Mouse (Mus musculus) C2C12 (cell line): ENCODE measurements around the gene Clec12b. TPM values are rescaled to one million over a fixed set of nuclear protein-coding genes. Genes with fewer than 3 reads are reported as not detected.
"Not testable (repeated sequence)": the region's sequence is repeated elsewhere in the genome, so short reads cannot be mapped to it uniquely, and the experiment has no call there.

ENCODE experiments used
- H3K27me3 ChIP-seq: one replicate; pipeline ENCODE4 v1.6.1; 2011; ENCODE audit not compliant: control insufficient read depth, insufficient read depth, insufficient read length
- H3K36me3 ChIP-seq: one replicate; pipeline ENCODE4 v1.6.1; 2011; ENCODE audit not compliant: control insufficient read depth, insufficient read depth
- H3K4me3 ChIP-seq: one replicate; pipeline ENCODE4 v1.5.1; 2011; ENCODE audit warnings: mild to moderate bottlenecking, control low read depth; ENCODE audit not compliant: poor library complexity, insufficient read depth, severe bottlenecking
- H3K79me2 ChIP-seq: one replicate; pipeline ENCODE4 v1.6.1; 2011; ENCODE audit not compliant: control insufficient read depth, insufficient read depth
- H3K79me3 ChIP-seq: one replicate; pipeline ENCODE4 v1.6.1; 2011; ENCODE audit warnings: low read depth, control low read depth
- H3ac ChIP-seq: one replicate; pipeline ENCODE3; 2011; ENCODE audit warnings: low read depth; ENCODE audit not compliant: control insufficient read depth, insufficient read length
- CEBPB ChIP-seq: IDR thresholded peaks from one replicate; pipeline ENCODE4 v1.6.1; 2011; ENCODE audit warnings: low read depth, mild to moderate bottlenecking, control low read depth, moderate library complexity
- CTCF ChIP-seq: IDR thresholded peaks from one replicate; pipeline ENCODE4 v1.5.1; 2011; ENCODE audit not compliant: control insufficient read depth, insufficient read depth, insufficient read length
- FOSL1 ChIP-seq: IDR thresholded peaks from one replicate; pipeline ENCODE4 v1.8.0; 2011; ENCODE audit warnings: mild to moderate bottlenecking, low read length; ENCODE audit not compliant: poor library complexity, insufficient read depth, severe bottlenecking
- MAX ChIP-seq: IDR thresholded peaks from one replicate; pipeline ENCODE4 v1.6.1; 2011; ENCODE audit warnings: mild to moderate bottlenecking, control low read depth
- MYOD1 ChIP-seq: IDR thresholded peaks from one replicate; pipeline ENCODE4 v1.6.1; 2011; ENCODE audit warnings: low read depth; ENCODE audit not compliant: control insufficient read depth, insufficient read length
- MYOG ChIP-seq: IDR thresholded peaks from one replicate; pipeline ENCODE4 v1.6.1; 2011; ENCODE audit not compliant: control insufficient read depth, insufficient read length; ENCODE audit errors: extremely low read depth
- USF1 ChIP-seq: IDR thresholded peaks from one replicate; pipeline ENCODE4 v1.6.1; 2011; ENCODE audit warnings: low read depth, mild to moderate bottlenecking, control low read depth, moderate library complexity
- polyA plus RNA-seq: library from polyadenylated mRNA; unstranded; fragments of >200 nt; fragmentation: generic; extraction: Trizol; gene quantifications from one replicate; pipeline ENCODE4 v1.2.1, GENCODE M21; 2012; ENCODE audit warnings: missing spikeins

Gene Clec12b
- polyA plus RNA-seq, 1 experiment = not detected

DNA sequence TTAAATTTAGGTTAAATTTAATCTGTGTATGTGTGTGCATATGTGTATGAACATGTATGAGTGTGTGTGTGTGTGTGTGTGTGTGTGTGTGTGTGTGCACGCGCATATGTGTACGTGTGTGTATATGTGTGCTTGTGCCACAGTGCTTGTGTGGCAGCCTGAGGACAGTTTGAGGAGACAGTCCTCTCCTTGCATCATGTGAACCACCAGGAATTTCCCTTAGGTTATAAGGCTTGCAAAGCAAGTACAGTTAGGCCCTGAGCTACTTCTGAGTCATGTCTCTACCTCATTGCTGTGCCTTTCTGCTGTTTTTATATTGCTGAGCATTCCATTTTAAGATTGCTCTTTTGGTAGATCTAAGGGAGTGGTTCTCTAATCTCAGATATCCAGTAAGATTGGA, 34.6 kb downstream of the Clec12b start:
- TF ChIP-seq CTCF (no peak), MAX (no peak), CEBPB (no peak), MYOG (no peak)
- H3K79me2 ChIP-seq = no peaks in the 10 kb centered on the region

DNA sequence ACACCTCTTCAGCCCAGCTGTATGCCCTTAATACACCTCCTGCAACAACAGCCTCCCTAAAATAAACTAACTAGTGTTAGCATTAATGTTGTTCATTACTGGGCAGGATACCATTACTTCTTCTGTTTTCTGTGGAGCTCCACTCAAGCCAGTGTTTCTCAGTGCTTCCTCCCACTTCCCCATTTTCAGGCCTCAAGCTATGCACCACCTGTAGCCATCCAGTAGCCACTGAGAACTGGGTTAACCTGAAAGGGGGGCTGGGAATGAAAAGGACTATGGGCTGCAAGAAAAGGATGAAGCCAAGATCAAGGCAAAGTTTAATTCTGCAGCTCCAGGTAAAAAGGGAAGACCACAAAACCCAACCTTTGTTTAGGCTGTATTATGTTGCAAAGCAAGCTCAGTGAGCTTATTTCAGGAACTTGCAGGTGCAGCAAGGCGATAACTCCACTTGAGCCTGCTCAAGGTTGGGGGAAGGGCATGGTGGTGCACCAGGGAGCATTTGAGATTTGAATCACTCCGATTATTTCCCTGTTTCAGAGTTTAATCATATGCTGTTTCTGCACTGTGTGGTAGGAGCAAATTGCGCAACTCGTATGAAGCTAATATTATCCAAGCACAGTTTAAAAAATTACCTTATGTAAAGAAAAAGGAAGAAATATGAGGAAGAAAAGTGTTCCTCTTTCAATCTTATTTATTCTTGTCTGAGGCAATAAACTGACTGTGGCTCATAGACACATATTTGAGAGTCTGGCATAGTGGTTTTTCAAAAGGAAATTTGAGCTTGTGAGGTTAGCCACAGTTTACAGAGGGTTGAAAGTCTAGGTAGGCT, 35.9 kb downstream of the Clec12b start:
- TF ChIP-seq CEBPB (peak; percentile 76), MYOG (no peak)
- H3ac ChIP-seq = no peak overlapping the region
- H3K79me2 ChIP-seq = no peaks in the 10 kb centered on the region
- H3K27me3 ChIP-seq = no peaks in the 10 kb centered on the region
- H3K79me3 ChIP-seq = no peaks in the 10 kb centered on the region
- no peak overlapping the region for H3K4me3 ChIP-seq
- H3K36me3 ChIP-seq = no peaks in the 10 kb centered on the region

More for the DNA sequence above, 34.6 kb downstream of the Clec12b start:
- no peaks in the 10 kb centered on the region for H3K27me3 ChIP-seq
- no peaks in the 10 kb centered on the region for H3K36me3 ChIP-seq
- H3K79me3 ChIP-seq = no peaks in the 10 kb centered on the region
- H3K4me3 ChIP-seq = no peak overlapping the region
- H3ac ChIP-seq = no peak overlapping the region

DNA sequence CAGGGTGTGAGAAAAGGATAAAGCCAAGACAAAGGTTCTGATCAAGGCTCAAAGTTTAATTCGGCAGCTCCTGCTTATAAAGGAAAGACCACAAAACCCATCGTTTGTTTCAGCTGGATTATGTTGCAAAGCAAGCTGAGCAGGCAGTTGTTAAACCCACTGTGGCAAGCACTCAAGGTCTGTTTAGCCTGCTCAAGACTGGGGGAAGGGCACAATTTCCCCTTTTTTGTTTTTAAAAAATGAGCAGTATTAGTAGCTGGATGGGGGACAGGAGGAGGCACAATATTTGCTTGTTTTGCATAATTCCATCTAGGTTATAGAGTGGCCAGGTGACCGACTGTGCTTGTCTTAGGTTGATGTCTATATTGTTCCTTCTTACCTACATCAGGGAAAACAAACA, 41.3 kb downstream of the Clec12b start:
- TF ChIP-seq USF1 (no peak), MYOD1 (no peak), CEBPB (no peak), MYOG (no peak)
- Histone ChIP-seq H3K4me3 (no peak overlapping the region), H3K36me3 (no peaks in the 10 kb centered on the region), H3ac (no peak overlapping the region), H3K79me3 (no peaks in the 10 kb centered on the region), H3K27me3 (no peaks in the 10 kb centered on the region), H3K79me2 (no peaks in the 10 kb centered on the region)

DNA sequence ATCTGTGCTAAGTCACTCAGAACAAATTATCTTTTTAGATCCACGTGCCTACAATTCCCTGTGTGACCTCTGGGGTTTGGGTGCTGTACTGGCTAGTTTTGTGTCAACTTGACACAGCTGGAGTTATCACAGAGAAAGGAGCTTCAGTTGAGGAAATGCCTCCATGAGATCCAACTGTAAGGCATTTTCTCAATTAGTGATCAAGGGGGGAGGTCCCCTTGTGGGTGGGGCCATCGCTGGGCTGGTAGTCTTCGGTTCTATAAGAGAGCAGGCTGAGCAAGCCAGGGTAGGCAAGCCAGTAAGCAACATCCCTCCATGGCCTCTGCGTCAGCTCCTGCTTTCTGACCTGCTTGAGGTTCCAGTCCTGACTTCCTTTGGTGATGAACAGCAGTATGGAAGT, 43.3 kb downstream of the Clec12b start, which contains the start of gene Clec12a:
Gene Clec12a, plus strand, starts transcription at position 301 of the 400 bp plus-strand sequence.
- H3K36me3 ChIP-seq, H3ac ChIP-seq, H3K79me3 ChIP-seq, H3K27me3 ChIP-seq, H3K4me3 ChIP-seq, H3K79me2 ChIP-seq: not testable (repeated sequence)

DNA sequence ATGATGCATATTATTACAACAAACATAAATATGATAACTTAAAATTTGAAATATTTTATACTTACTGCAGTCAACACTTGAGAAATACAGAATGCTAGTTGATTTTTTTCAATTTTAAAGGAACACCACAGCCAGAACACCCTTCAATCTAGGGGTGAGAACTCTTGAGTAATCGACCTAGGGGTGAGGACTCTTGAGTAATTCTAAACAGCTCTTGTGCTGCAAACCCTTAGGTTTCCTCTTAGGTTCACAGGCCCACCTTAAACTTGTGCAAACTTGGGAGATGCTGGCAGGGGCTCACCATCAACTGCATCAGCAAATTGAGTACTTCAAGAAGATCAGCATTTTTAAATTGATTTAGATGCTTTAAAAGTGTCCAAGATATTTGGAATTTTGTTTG, 47.9 kb downstream of the Clec12b start:
- TF ChIP-seq CTCF = no peak
- TF ChIP-seq MAX = no peak
- no peak for TF ChIP-seq MYOG
- no peak for TF ChIP-seq USF1
- no peak for TF ChIP-seq FOSL1
- no peak for TF ChIP-seq CEBPB
- TF ChIP-seq MYOD1 = no peak
- Histone ChIP-seq H3ac (no peak overlapping the region), H3K27me3 (no peaks in the 10 kb centered on the region), H3K4me3 (no peak overlapping the region), H3K36me3 (no peaks in the 10 kb centered on the region), H3K79me3 (no peaks in the 10 kb centered on the region), H3K79me2 (no peaks in the 10 kb centered on the region)

DNA sequence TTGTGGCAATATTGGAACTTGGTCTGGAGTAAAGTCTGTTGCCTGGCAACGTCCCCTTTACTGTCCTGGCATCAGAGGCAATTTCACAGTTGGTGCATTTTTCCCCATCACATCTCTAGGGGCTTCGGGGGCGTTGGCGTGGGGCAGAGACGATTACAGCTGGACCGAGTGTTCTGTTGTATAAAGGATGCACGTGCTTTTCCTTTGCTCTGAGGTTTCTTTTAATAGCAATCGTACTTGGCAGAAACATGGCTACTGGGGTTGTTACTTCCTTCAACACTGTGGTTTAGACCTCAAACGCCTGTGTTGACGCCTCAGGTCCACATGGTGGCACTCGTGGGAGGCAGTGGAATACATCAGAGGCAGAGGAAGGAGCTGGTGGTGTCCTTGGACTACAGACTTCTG, 52.0 kb downstream of the Clec12b start:
- no peaks in the 10 kb centered on the region for H3K36me3 ChIP-seq
- no peak overlapping the region for H3K4me3 ChIP-seq
- H3K79me3 ChIP-seq = no peaks in the 10 kb centered on the region
- H3ac ChIP-seq = no peak overlapping the region
- H3K27me3 ChIP-seq = peaks cover 4% of the 10 kb centered on the region
- TF ChIP-seq MYOD1 (no peak), CTCF (peak; percentile 8)
- H3K79me2 ChIP-seq = no peaks in the 10 kb centered on the region

DNA sequence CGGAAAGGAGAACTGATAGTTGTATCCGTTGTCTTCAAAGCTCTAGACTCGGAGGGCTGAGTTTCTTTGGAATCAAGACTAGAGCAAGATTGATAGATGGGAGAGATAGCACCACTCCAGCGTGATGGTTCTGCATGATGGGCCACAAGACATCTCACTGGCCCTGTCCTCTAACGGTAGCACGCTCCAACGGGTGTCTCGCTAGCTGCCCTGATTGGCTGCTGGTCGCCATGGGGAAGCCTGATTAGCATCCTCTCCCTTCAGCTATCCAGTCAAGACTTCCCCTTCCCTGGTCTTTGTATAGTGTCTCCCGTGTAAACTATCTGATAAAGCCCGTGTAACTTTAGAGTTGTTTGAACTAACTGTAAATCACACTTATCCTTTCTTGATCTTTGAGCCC, 54.1 kb downstream of the Clec12b start, which contains the start of gene 4922502D21Rik:
Gene 4922502D21Rik, minus strand, starts transcription at position 187 of the 400 bp plus-strand sequence.
- Histone ChIP-seq H3K36me3 (no peaks in the 10 kb centered on the region), H3ac (no peak within 1 kb of the TSS), H3K79me3 (no peaks in the 10 kb centered on the region), H3K27me3 (peaks cover 4% of the 10 kb centered on the region), H3K79me2 (no peaks in the 10 kb centered on the region), H3K4me3 (no peak within 1 kb of the TSS)
- TF ChIP-seq CEBPB (no peak), MYOD1 (no peak), MAX (no peak), CTCF (no peak), FOSL1 (no peak), MYOG (no peak), USF1 (no peak)
